Mouse (Mus musculus) hindbrain, embryonic 12.5 days (tissue): ENCODE data around the gene Itgb1bp1. TPM values are rescaled to one million over a fixed set of nuclear protein-coding genes. Genes with fewer than 3 reads are reported as not detected.

Experiments used
- ATAC-seq: fragments of 200-750 bp; cut with Nextera tagmentation; 2 replicates; pipeline ENCODE4 v1.8.0; 2017; ENCODE audit warnings: moderate TSS enrichment; ENCODE audit not compliant: low FRiP score
- H3K27ac ChIP-seq: fragments of 300-500 bp; sonication (generic); 2 replicates; pipeline ENCODE4 v1.5.1; 2016; ENCODE audit warnings: mild to moderate bottlenecking
- H3K27me3 ChIP-seq: fragments of 300-500 bp; sonication (generic); 2 replicates; pipeline ENCODE4 v1.6.1; 2016; ENCODE audit warnings: mild to moderate bottlenecking
- H3K36me3 ChIP-seq: fragments of 300-500 bp; sonication (generic); 2 replicates; pipeline ENCODE4 v1.6.1; 2016; ENCODE audit warnings: mild to moderate bottlenecking
- H3K4me1 ChIP-seq: fragments of 300-500 bp; sonication (generic); 2 replicates; pipeline ENCODE4 v1.6.1; 2016
- H3K4me2 ChIP-seq: fragments of 300-500 bp; sonication (generic); replicated peaks from 2 replicates; pipeline ENCODE4 v1.6.1; 2016; ENCODE audit warnings: mild to moderate bottlenecking
- H3K4me3 ChIP-seq: fragments of 300-500 bp; sonication (generic); 2 replicates; pipeline ENCODE4 v1.5.1; 2016; ENCODE audit warnings: mild to moderate bottlenecking
- H3K9ac ChIP-seq: fragments of 300-500 bp; sonication (generic); 2 replicates; pipeline ENCODE4 v1.6.1; 2016; ENCODE audit warnings: mild to moderate bottlenecking, moderate library complexity
- H3K9me3 ChIP-seq: fragments of 300-500 bp; sonication (generic); replicated peaks from 2 replicates; pipeline ENCODE4 v1.6.1; 2016; ENCODE audit warnings: mild to moderate bottlenecking
- WGBS: fragments of 180-500 bp; shearing (Covaris S2); methylation state at CpG from one replicate; pipeline ENCODE4 v1.1.7; 2016; 5-methylcytosine and 5-hydroxymethylcytosine counted together
- polyA plus RNA-seq: library from polyadenylated mRNA; unstranded; fragments of >200 nt; fragmentation: Nextera tagmentation; extraction: Ambion mirVana; gene quantifications from 2 replicates; pipeline ENCODE4 v1.2.1, GENCODE M21; 2016

Itgb1bp1 gene
- polyA plus RNA-seq, 1 experiment from 2014 or later = 39.6 TPM

DNA sequence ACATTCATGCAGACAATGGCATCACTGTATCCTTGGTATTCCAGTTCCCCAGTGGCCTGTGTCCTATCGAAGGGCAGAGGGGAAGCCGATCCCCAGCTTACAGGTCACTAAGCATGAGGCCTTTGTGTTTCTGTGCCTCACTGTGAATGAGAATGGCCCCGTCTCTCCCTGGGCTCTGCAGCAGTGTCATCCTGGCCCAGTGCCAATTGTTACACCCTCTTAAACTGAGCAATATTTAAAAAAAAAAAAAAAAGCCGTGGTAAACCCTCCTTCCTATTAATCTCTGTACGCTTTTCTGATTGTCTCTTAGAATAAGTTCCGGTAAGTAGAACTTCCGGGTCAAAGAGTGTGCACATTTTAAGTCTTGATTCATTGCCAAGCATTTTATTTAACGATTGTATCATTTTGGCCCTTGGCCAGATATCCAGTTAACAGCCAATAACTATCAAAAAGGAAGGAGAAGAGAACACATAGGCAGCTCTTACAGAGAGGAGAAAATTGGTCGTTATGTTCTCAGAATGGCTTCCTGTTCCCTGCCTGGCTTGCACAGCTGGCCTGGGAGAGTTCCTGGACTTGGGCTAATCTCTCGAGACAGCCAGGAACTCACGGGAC lies 81.3 kb downstream of the Itgb1bp1 start:
- peaks cover 38% of the 10 kb centered on the region for H3K36me3 ChIP-seq

DNA sequence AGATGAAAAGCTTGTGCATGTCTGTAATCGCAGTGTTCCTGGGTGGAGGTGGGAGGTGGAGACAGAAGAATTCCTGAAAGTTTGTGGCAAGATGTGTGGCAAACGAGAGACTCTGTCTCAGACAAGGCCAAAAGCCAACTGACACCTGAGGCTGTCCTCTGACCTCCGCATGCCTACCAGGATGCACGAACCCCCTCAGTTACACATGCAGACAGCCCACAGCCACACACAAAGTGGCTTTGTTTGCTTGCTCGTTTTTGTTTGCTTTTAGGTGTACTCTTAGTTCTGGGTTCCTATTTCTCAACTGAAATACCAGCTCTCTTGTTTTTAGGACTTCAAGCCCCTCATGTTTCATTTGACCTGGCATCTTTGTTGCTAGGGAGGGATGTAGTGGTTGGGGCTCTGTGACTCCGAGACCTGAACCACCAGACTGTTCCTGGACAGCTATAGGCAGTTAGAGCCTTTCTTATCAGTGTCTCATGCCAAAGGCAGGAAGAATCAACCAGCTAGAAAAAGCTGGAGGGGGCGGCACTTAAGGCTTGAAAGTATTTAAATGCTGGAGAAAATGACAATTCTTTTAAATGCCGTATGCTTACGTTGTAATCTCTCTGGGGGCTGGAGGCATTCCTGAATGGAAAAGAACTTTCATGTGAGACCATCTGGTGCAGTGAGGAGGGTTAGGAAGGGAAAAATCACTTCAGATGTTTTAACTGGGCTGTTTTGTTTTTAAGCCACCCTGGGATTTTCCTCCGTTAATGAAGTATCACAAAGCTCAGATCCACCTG lies 84.4 kb downstream of the Itgb1bp1 start:
- Histone ChIP-seq H3K36me3 (peaks cover 30% of the 10 kb centered on the region), H3K4me2 (no peak overlapping the region), H3K27me3 (no peaks in the 10 kb centered on the region), H3K4me1 (peaks cover 22% of the 10 kb centered on the region), H3K9me3 (no peaks in the 10 kb centered on the region), H3K27ac (no peak overlapping the region), H3K9ac (no peak overlapping the region), H3K4me3 (no peak overlapping the region)
- ATAC-seq = no peak
- 83% methylated on average over 10 of the region's 10 CpGs for WGBS

More for the DNA sequence above, 81.3 kb downstream of the Itgb1bp1 start:
- no peak overlapping the region for H3K4me2 ChIP-seq
- no peak overlapping the region for H3K9ac ChIP-seq
- no peaks in the 10 kb centered on the region for H3K27me3 ChIP-seq
- 43% methylated on average over 11 of the region's 11 CpGs for WGBS
- H3K4me3 ChIP-seq = no peak overlapping the region
- peak overlapping the region; percentile 40; the same call in 1 of the 2 replicates for H3K27ac ChIP-seq
- ATAC-seq = peak; percentile 68
- no peaks in the 10 kb centered on the region for H3K9me3 ChIP-seq
- peaks cover 16% of the 10 kb centered on the region for H3K4me1 ChIP-seq

DNA sequence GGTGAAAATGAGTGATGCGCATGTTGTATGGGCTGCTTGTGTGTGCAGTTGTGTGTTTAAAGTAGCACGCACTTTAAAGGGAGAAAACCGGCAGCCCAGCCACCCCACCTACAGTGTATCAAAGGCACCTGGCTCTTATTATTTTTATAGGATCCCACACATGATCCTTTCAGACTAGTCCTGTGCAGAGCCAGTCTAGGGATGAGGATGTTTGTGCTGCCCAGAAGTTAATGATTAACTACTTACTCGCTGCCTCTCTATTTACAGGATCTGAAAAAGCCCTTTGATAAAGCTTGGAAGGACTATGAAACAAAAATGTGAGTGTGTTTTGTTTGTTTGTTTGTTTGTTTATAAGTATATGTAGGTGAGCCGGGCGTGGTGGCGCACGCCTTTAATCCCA lies 85.5 kb downstream of the Itgb1bp1 start:
- no peak overlapping the region for H3K9ac ChIP-seq
- 94% methylated on average over 8 of the region's 8 CpGs for WGBS
- no peak overlapping the region for H3K4me2 ChIP-seq
- no peaks in the 10 kb centered on the region for H3K9me3 ChIP-seq
- peaks cover 22% of the 10 kb centered on the region for H3K4me1 ChIP-seq
- H3K4me3 ChIP-seq = no peak overlapping the region
- ATAC-seq = no peak
- H3K36me3 ChIP-seq = peaks cover 19% of the 10 kb centered on the region
- no peaks in the 10 kb centered on the region for H3K27me3 ChIP-seq
- H3K27ac ChIP-seq = no peak overlapping the region

DNA sequence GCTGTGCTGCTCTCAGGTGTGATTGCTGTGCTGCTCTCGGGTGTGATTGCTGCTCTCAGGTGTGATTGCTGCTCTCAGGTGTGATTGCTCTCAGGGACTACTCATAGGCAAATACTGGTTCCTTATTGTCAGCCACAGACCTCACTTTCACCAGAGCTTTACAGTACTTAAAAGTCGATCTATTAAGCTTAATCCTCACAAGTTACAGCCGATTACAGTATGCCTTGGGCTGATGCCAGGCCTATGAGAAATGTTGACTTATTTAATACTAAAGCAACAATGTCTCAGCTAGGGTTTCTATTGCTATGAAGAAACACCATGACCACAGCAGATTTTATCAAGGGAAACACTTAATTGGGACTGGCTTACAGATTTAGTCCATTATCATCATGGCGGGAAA lies 89.7 kb downstream of the Itgb1bp1 start:
- Histone ChIP-seq H3K9ac (no peak overlapping the region), H3K4me2 (no peak overlapping the region), H3K9me3 (no peaks in the 10 kb centered on the region), H3K27ac (no peak overlapping the region), H3K27me3 (no peaks in the 10 kb centered on the region), H3K36me3 (peaks cover 14% of the 10 kb centered on the region), H3K4me3 (no peak overlapping the region), H3K4me1 (peaks cover 6% of the 10 kb centered on the region; the same call in 1 of the 2 replicates)
- 93% methylated on average over 4 of the region's 4 CpGs for WGBS
- ATAC-seq = no peak

DNA sequence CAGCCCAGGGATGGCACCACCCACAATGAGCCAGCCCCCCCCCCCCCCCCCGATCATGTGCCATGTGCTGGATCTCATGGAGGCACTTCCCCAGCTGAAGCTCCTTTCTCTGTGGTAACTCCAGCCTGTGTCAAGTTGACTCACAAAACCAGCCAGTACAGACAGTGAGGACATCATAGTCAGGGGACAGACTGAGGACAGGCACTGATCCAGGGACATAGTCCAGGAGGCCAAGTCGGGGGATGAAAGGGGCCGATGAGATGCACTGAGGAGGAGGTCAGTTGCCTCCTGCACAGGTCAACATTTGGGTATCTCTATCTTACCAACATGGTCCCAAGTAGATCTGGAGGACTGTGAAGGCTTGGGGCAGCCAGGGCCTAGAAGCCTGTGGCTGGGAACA lies 90.6 kb downstream of the Itgb1bp1 start:
- ATAC-seq = no peak
- no peak overlapping the region for H3K27ac ChIP-seq
- H3K4me1 ChIP-seq = peaks cover 6% of the 10 kb centered on the region; the same call in 1 of the 2 replicates
- no peak overlapping the region for H3K4me2 ChIP-seq
- H3K9ac ChIP-seq = no peak overlapping the region
- H3K9me3 ChIP-seq = no peaks in the 10 kb centered on the region
- H3K36me3 ChIP-seq = peaks cover 9% of the 10 kb centered on the region
- 100% methylated on average over 3 of the region's 3 CpGs for WGBS
- no peaks in the 10 kb centered on the region for H3K27me3 ChIP-seq
- no peak overlapping the region for H3K4me3 ChIP-seq

DNA sequence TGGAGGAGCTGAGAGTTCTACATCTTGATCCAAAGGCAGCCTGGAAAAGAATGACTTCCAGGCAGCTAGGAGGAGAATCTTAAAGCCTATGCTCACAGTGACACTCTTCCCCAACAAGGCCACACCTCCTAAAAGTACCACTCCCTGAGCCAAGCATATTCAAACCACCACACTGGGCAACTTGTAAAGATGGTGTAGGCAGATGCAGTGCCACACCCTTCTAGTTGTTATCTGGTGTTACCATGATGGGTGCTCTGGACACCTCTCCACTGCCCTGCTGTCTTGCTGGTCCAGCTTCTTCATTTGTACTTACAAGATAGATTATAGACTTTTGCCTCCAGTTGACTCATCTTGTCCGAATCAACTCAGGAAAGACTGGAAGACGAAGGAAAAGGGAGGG lies 94.5 kb downstream of the Itgb1bp1 start:
- H3K36me3 ChIP-seq = peaks cover 6% of the 10 kb centered on the region; the same call in 1 of the 2 replicates
- ATAC-seq = no peak
- WGBS = 94% methylated on average over 2 of the region's 2 CpGs
- H3K27ac ChIP-seq = no peak overlapping the region
- no peak overlapping the region for H3K9ac ChIP-seq
- H3K4me2 ChIP-seq = no peak overlapping the region
- no peak overlapping the region for H3K4me3 ChIP-seq
- no peaks in the 10 kb centered on the region for H3K9me3 ChIP-seq
- no peaks in the 10 kb centered on the region for H3K4me1 ChIP-seq
- H3K27me3 ChIP-seq = no peaks in the 10 kb centered on the region

Other genes with a start within 250 kb of the Itgb1bp1 start
- 113 and 118 TPM in 2 replicates for gene Cpsf3, start 893 bp downstream of the Itgb1bp1 start, polyA plus RNA-seq
- 40.2 and 42.8 TPM in 2 replicates for gene Iah1, start 30.1 kb upstream of the Itgb1bp1 start, polyA plus RNA-seq
- gene Adam17, start 87.3 kb upstream of the Itgb1bp1 start, polyA plus RNA-seq = 37.4 and 40.7 TPM in 2 replicates
- gene Ywhaq, start 131.4 kb upstream of the Itgb1bp1 start, polyA plus RNA-seq = 1,102 and 1,155 TPM in 2 replicates